Mouse (Mus musculus) kidney, adult 2 months (tissue): ENCODE data around the gene Acadl.

Source experiments
- CTCF ChIP-seq: fragments of 200-500 bp; conservative IDR thresholded peaks from 2 replicates; pipeline ENCODE4 v1.5.1; 2011; ENCODE audit warnings: low read depth, mild to moderate bottlenecking, control low read depth, low read length, moderate library complexity, mixed read lengths; ENCODE audit not compliant: insufficient read depth, insufficient read length
- POLR2A ChIP-seq: fragments of 200-500 bp; IDR thresholded peaks from one replicate; pipeline ENCODE4 v1.6.1; 2011; ENCODE audit warnings: low read depth, low read length, control low read depth

DNA sequence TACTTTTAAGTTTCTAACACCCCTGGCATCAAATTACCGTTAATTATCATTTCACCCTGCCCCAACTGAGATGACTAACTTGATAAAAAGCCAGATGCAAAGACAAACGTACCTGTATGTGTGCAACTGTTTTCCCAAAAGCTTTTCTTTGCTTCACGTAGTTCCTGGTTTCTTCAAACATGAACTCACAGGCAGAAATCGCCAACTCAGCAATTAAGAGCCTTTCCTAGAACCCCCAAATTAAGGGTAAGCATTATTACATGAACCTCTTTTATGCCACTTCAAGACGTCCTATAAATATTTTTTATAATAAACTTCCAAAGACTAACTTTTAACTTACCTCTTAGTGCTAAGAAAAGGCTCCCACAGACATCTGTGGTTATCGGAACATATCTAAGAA lies 21.6 kb downstream of the Acadl start:
- no peak for TF ChIP-seq CTCF
- TF ChIP-seq POLR2A, result no peak
